Mouse (Mus musculus) right cerebral cortex, postnatal 36 days (tissue): ENCODE measurements at regions not wholly inside any gene's neighbourhood (a gene's known extent, or its start where the extent isn't known, plus 50 kb on each side); places are given as distances from the start of the nearest gene placed in this dataset.

ENCODE experiments used
- DNase-seq, 2 experiments: peaks; one replicate each; pipeline ENCODE4 v3.0.0; 2022; ENCODE audit warnings: low spot score in 2 of 2, mixed read lengths in 1 of 2

- DNase-seq, result peak; percentile 7 to 26
These were observed 340.2 kb upstream of the Slc24a2 start for GRCm38 (mm10) chr4:87570470-87570891.

- peak in 1 of 2 experiments; percentile 1 for DNase-seq
These were observed 336.3 kb upstream of the Slc24a2 start for GRCm38 (mm10) chr4:87566616-87567015.

GRCm38 (mm10) chr4:87554912-87555311, 324.6 kb upstream of the Slc24a2 start:
- no peak for DNase-seq
